Mouse (Mus musculus) kidney, adult 8-10 months (tissue): Measurements from ENCODE around the gene Ifna1.
A peak's percentile ranks its signal among the peaks of the same experiment; 100 is the strongest.
"Not testable (repeated sequence)": the region's sequence is repeated elsewhere in the genome, so short reads cannot be mapped to it uniquely, and the experiment has no call there.

Experiments
- DNase-seq, 2 experiments: peaks; one replicate each; pipeline ENCODE4 v3.0.0; 2022

Ifna1 gene

DNA sequence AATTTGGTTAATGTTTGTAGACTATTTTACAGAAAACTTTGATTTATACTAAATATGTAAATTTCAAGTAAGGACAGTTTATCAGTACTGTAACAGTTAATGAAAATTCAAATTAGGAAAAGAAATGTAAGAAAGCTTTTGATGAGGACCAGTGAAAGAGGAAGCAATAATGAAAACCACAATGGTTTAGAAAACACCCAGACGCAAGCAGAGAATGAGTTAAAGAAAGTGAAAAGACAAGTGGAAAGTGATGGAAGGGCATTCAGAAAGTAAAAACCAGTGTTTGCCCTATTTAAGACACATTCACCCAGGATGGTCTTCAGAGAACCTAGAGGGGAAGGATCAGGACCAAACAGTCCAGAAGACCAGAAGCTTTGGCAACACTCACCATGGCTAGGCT is at the start of gene Ifna1:
Ifna1 (plus strand) TSS at position 390 of the 400 bp plus-strand sequence.
- no peak for DNase-seq

- not testable (repeated sequence) for DNase-seq
Observed at GRCm38 (mm10) chr4:88802954-88803353, 46.9 kb upstream of the Ifna1 start, which contains the start of gene Gm13287. Gm13287 (plus strand) TSS chr4:88803254.

- not testable (repeated sequence) for DNase-seq
Observed at GRCm38 (mm10) chr4:88805231-88805630, 44.7 kb upstream of the Ifna1 start, which contains the start of gene Gm13288. Gm13288 (plus strand) TSS chr4:88805531.

GRCm38 (mm10) chr4:88805761-88806160 is 44.1 kb upstream of the Ifna1 start:
- peak; percentile 23 to 33 for DNase-seq

DNA sequence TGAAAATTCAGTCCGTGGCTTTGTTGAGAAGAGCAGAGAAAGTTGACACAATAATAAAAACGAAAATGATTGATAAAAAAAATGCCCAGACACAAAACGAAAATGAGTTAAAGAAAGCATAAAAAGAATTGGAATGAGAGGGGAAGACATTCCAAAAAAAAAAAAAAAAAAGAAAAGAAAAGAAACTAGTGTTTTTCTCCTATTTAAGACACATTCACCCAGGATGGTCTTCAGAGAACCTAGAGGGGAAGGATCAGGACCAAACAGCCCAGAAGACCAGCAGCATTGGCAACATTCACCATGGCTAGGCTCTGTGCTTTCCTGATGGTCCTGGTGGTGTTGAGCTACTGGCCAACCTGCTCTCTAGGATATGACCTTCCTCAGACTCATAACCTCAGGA is 34.0 kb upstream of the Ifna1 start, which contains the start of gene Ifna7:
Ifna7 (plus strand) TSS at position 301 of the 400 bp plus-strand sequence.
- DNase-seq: no peak

- DNase-seq: no peak
Observed at GRCm38 (mm10) chr4:88819659-88820058, 30.2 kb upstream of the Ifna1 start, which contains the start of gene Ifna11. Ifna11 (plus strand) TSS chr4:88819959.

GRCm38 (mm10) chr4:88822995-88823394 is 26.9 kb upstream of the Ifna1 start:
- DNase-seq: peak in 1 of 2 experiments; percentile 7

DNA sequence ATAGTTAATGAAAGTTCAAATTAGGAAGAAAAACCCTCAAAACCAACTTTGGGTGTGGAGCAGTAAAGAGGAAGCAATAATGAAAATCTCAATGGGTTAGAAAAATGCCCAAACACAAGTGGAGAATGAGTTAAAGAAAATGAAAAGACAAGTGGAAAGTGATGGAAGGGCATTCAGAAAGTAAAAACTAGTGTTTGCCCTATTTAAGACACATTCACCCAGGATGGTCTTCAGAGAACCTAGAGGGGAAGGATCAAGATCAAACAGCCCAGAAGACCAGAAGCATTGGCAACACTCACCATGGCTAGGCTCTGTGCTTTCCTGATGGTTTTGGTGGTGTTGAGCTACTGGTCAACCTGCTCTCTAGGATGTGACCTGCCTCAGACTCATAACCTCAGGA is 22.8 kb upstream of the Ifna1 start, which contains the start of gene Ifna6:
Ifna6 (plus strand) TSS at position 301 of the 400 bp plus-strand sequence.
- not testable (repeated sequence) for DNase-seq

GRCm38 (mm10) chr4:88830523-88830922 is 19.4 kb upstream of the Ifna1 start:
- DNase-seq: peak in 1 of 2 experiments; percentile 22

GRCm38 (mm10) chr4:88835225-88835624 is 14.7 kb upstream of the Ifna1 start, which contains the start of gene Ifna5:
Ifna5 (plus strand) TSS chr4:88835525.
- not testable (repeated sequence) for DNase-seq

DNA sequence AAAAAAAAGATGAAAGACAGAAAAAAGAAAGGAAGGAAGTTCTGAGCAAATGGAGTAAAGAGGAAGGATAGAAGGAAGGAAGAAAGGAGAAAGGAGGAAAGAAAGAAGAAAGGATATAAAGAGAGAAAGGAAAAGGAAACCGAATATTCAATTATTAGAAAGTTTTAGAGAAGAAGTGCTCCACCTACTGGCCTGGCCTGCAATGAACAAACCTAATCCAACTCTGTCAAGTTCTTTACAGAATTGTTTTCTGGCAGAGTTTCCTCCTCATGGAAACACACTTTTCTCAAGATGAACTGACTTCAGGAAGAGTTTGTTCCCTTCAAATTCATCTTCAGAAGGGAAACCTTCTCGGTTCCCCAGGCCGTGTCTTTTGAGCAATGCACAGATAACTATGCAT is 11.1 kb upstream of the Ifna1 start:
- DNase-seq: peak in 1 of 2 experiments; percentile 14

GRCm38 (mm10) chr4:88840058-88840457 is 9.8 kb upstream of the Ifna1 start:
- DNase-seq: no peak

- DNase-seq: no peak
Observed at GRCm38 (mm10) chr4:88841438-88841911, 8.4 kb upstream of the Ifna1 start, which contains the start of gene Ifna4. Ifna4 (plus strand) TSS chr4:88841861.

- no peak for DNase-seq
Observed at GRCm38 (mm10) chr4:88845334-88845733, 4.6 kb upstream of the Ifna1 start.

DNA sequence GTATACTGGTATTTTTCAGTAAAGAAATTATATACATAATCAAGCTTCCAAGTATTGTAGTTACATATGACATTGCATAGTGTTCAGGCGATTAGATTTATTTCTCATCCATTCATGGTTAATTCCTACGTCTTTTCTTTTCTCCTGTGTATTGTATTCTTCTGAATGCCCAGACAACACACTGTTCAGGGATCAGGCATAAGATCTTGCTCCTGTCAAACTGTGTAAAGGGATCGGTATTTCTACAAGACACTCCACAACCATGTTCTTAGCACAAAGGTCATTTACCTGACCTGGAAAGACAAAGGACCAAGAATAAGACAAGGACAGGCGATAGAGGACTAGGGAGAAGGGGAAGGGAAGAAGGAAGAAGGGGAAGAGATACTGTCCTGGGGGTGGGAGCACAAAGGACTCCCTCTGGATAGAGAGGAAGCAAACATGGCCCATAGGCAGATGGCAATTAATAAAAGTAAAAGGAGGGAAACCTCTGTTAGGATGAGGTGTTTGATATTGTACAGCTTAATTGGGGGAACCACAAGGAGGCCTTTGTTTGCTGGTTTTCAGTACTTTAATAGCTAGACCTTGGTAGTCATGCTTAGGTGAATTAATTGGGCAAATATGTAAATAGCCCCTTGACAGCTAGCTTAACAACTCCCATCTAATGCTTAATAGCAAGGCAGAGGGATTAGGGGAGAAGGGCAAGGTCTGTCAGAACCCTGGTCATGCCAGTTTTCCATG is 1.3 kb downstream of the Ifna1 start:
- no peak for DNase-seq

GRCm38 (mm10) chr4:88859214-88859613 is 9.3 kb downstream of the Ifna1 start:
- no peak for DNase-seq

DNA sequence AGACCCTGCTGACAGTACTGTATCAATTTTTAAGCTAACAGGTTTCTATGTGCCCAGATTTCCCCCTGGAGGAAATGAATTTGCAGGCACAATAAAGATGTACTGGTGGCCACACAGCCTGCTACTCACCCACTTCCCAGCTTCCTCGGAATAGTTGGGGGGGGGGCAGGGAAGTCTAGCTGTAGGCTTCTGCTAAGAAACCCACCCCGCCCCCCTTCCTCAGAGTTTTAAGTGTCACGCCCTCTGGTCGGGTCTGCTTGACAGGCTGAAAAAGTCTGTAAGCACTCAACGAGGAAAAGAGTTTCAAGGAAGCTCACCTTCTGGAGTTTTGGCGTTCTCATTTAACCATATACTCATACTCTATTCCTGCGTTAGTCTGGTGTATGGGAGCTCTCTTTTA is 13.4 kb downstream of the Ifna1 start:
- no peak for DNase-seq

GRCm38 (mm10) chr4:88864599-88864998 is 14.7 kb downstream of the Ifna1 start:
- DNase-seq: no peak

DNA sequence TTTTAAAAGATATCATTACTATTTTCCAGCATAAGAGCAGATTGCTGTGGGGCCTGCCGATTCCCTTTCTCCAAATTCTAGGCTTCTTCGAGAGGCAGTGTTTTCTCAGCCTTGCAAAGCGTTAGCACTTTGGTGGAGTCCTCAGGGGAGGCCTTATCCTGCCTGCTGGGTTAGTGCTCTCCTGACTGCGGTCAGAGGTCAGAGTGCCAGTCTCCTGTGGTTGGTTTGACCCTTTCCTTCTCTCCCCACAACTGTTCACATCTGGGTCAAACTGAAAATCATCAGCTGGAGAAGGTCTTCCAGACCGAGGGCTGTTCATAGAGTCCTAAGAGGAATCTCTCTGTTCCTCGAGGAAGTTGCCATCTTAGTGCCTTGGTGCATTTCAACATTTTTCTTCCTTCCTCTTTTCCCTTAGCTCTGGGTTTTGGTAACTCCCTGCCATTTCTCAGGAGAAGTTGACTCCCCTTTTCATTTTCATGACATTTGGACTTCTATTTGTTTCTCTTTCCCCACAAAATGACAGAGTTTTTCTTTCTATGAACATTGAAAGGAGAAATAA is 15.2 kb downstream of the Ifna1 start:
- DNase-seq: no peak

- peak; percentile 50 to 76 for DNase-seq
Observed at GRCm38 (mm10) chr4:88867366-88867925, 17.6 kb downstream of the Ifna1 start.

- no peak for DNase-seq
Observed at GRCm38 (mm10) chr4:88867926-88868911, 18.3 kb downstream of the Ifna1 start.

DNA sequence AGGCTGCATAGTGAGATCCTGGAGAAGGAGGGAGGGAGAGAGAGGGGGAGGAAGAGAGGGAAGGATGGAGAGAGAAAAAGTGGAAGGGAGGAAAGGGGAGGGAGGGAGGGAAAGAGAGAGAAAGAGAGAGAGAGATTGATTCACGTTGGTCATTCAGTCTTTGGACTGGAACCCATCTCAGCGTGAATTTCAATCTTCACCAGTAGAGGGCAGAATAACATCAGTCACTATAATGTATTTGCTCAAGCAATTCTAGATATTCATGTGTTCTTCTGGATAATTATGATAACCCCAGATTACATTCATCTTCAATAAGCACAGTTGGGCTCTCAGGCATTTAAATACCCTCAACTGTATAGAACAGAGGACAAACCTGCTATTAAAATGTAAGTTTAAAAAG is 22.8 kb downstream of the Ifna1 start:
- no peak for DNase-seq
